Mouse (Mus musculus) adipocyte (in vitro differentiated cells): ENCODE measurements around the gene Nfatc4.

Source experiments
- DNase-seq: peaks from one replicate; pipeline ENCODE4 v3.0.0-alpha.2; 2016; ENCODE audit warnings: low spot score

Gene Nfatc4

GRCm38 (mm10) chr14:55883149-55883661, 60.3 kb downstream of the Nfatc4 start:
- no peak for DNase-seq
